Mouse (Mus musculus): ENCODE measurements at regions not wholly inside any gene's neighbourhood (a gene's known extent, or its start where the extent isn't known, plus 50 kb on each side); places are given as distances from the start of the nearest gene placed in this dataset.

- no peak for TF ChIP-seq POLR2A (IDR thresholded peaks at IDR 0.05; ENCODE audit: low read depth, low read length)
- TF ChIP-seq CTCF (conservative IDR thresholded peaks at IDR 0.05; ENCODE audit: insufficient read depth, insufficient read length, low read depth, low read length), result no peak
- Histone ChIP-seq H3K4me3 (ENCODE audit: insufficient read depth, low read depth, low read length) (no peak overlapping the region), H3K4me1 (ENCODE audit: control insufficient read depth, insufficient read depth, low read length) (no peaks in the 10 kb centered on the region), H3K36me3 (ENCODE audit: control insufficient read depth, insufficient read depth, low read length) (no peaks in the 10 kb centered on the region), H3K27ac (ENCODE audit: insufficient read depth, low read depth, low read length) (no peak overlapping the region), H3K27me3 (replicated peaks; ENCODE audit: control insufficient read depth, insufficient read depth, low read length) (no peaks in the 10 kb centered on the region)
- no peak for DNase-seq
- WGBS, result 60% methylated on average over 6 of the region's 6 CpGs
Observed at GRCm38 (mm10) chr11:42754481-42755272, 280.9 kb upstream of the Gm9972 start.

DNA sequence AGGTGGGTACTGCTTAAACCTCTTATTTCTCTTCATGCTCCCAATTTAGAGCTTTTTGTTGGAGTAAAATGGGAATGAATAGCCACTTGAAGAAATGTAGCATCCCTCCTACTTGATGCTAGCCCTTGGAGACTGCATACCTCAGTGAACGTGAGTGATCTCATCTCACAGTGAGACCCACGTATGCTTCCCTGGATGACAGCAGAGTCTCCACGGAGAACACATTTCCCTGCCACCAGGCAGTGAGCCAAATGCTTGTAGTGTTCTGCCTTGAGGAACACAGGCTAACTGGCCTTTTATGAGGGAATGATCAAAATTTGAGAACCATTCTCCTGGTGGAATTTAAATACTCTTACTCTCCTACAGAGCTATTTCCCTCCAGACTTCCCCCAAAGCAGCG is 280.1 kb upstream of the Gm9972 start:
- Histone ChIP-seq H3K4me3 (ENCODE audit: insufficient read depth, low read depth, low read length) (no peak overlapping the region), H3K27ac (ENCODE audit: insufficient read depth, low read depth, low read length) (no peak overlapping the region), H3K27me3 (replicated peaks; ENCODE audit: control insufficient read depth, insufficient read depth, low read length) (no peaks in the 10 kb centered on the region), H3K4me1 (ENCODE audit: control insufficient read depth, insufficient read depth, low read length) (no peaks in the 10 kb centered on the region), H3K36me3 (ENCODE audit: control insufficient read depth, insufficient read depth, low read length) (no peaks in the 10 kb centered on the region)
- no peak for TF ChIP-seq POLR2A (IDR thresholded peaks at IDR 0.05; ENCODE audit: low read depth, low read length)
- no peak for TF ChIP-seq CTCF (conservative IDR thresholded peaks at IDR 0.05; ENCODE audit: insufficient read depth, insufficient read length, low read depth, low read length)
- 58% methylated on average over 4 of the region's 4 CpGs for WGBS
- no peak for DNase-seq

- TF ChIP-seq POLR2A (IDR thresholded peaks at IDR 0.05; ENCODE audit: low read depth, low read length) (no peak), CTCF (conservative IDR thresholded peaks at IDR 0.05; ENCODE audit: insufficient read depth, insufficient read length, low read depth, low read length) (no peak)
- Histone ChIP-seq H3K27me3 (replicated peaks; ENCODE audit: control insufficient read depth, insufficient read depth, low read length) (no peaks in the 10 kb centered on the region), H3K4me1 (ENCODE audit: control insufficient read depth, insufficient read depth, low read length) (no peaks in the 10 kb centered on the region), H3K27ac (ENCODE audit: insufficient read depth, low read depth, low read length) (no peak overlapping the region), H3K36me3 (ENCODE audit: control insufficient read depth, insufficient read depth, low read length) (no peaks in the 10 kb centered on the region), H3K4me3 (ENCODE audit: insufficient read depth, low read depth, low read length) (no peak overlapping the region)
- DNase-seq, result no peak
Observed at GRCm38 (mm10) chr11:42765213-42765612, 270.3 kb upstream of the Gm9972 start.

DNA sequence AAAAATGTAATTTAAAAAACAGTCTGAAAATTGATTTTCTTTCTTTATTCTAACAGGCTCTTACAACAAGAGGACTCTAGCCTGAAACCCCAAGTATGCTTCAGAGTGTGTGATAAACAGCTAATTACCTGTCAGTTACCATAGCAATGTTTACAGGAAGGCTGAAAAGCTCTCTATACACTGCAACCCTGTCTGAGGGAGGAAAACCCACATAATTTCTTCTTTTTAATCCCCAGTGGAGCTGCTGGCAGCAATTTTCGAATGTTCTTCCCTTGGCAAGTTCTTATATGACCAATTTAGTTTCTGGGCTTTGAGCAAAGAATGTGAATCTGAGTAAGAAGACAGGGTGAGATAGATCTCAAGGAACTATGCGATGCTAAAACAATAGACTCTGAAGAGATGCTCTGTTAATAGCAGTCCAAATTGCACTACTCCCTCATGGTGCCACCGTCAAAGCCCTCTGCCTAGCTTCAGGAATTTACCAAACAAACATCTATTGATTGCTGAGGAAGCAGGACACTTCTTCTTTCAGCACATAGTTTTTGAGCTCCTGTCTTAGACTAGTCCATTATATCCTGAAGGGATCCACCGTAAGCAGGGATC is 260.4 kb upstream of the Gm9972 start:
- DNase-seq, result no peak
- Histone ChIP-seq H3K27ac (ENCODE audit: insufficient read depth, low read depth, low read length) (no peak overlapping the region), H3K4me1 (ENCODE audit: control insufficient read depth, insufficient read depth, low read length) (no peaks in the 10 kb centered on the region), H3K4me3 (ENCODE audit: insufficient read depth, low read depth, low read length) (no peak overlapping the region), H3K27me3 (replicated peaks; ENCODE audit: control insufficient read depth, insufficient read depth, low read length) (no peaks in the 10 kb centered on the region), H3K36me3 (ENCODE audit: control insufficient read depth, insufficient read depth, low read length) (no peaks in the 10 kb centered on the region)
- WGBS, result 62% methylated on average over 4 of the region's 4 CpGs
- TF ChIP-seq CTCF (conservative IDR thresholded peaks at IDR 0.05; ENCODE audit: insufficient read depth, insufficient read length, low read depth, low read length) (no peak), POLR2A (IDR thresholded peaks at IDR 0.05; ENCODE audit: low read depth, low read length) (no peak)

GRCm38 (mm10) chr11:42811487-42811886 is 224.1 kb upstream of the Gm9972 start:
- TF ChIP-seq POLR2A (IDR thresholded peaks at IDR 0.05; ENCODE audit: low read depth, low read length), result no peak
- no peak for TF ChIP-seq CTCF (conservative IDR thresholded peaks at IDR 0.05; ENCODE audit: insufficient read depth, insufficient read length, low read depth, low read length)
- DNase-seq, result no peak
- 64% methylated on average over 1 of the region's 1 CpGs for WGBS
- no peaks in the 10 kb centered on the region for H3K36me3 ChIP-seq (ENCODE audit: control insufficient read depth, insufficient read depth, low read length)
- H3K4me1 ChIP-seq (ENCODE audit: control insufficient read depth, insufficient read depth, low read length), result no peaks in the 10 kb centered on the region
- no peak overlapping the region for H3K4me3 ChIP-seq (ENCODE audit: insufficient read depth, low read depth, low read length)
- H3K27ac ChIP-seq (ENCODE audit: insufficient read depth, low read depth, low read length), result no peak overlapping the region
- no peaks in the 10 kb centered on the region for H3K27me3 ChIP-seq (replicated peaks; ENCODE audit: control insufficient read depth, insufficient read depth, low read length)

DNA sequence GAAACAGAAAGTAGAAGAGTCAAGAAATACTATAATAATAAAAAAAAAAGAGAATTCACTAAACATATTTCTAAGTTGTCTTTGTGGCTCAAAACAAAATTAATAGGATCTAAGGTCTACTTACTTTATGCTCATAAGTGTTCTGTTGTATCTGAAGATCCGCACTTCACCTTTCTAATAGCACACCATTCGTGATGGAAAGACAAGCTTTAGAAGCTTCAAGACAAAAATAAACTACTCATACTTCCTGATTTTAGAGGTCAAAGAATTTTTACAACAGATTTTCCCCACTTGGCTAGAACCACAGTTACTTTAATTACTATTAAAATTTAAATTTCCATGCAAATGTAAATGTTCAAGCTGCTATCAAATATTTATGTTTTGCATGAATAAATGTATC is 219.8 kb upstream of the Gm9972 start:
- DNase-seq, result no peak
- no peaks in the 10 kb centered on the region for H3K4me1 ChIP-seq (ENCODE audit: control insufficient read depth, insufficient read depth, low read length)
- H3K36me3 ChIP-seq (ENCODE audit: control insufficient read depth, insufficient read depth, low read length), result no peaks in the 10 kb centered on the region
- H3K27me3 ChIP-seq (replicated peaks; ENCODE audit: control insufficient read depth, insufficient read depth, low read length), result no peaks in the 10 kb centered on the region
- 80% methylated on average over 2 of the region's 2 CpGs for WGBS
- no peak for TF ChIP-seq POLR2A (IDR thresholded peaks at IDR 0.05; ENCODE audit: low read depth, low read length)
- no peak for TF ChIP-seq CTCF (conservative IDR thresholded peaks at IDR 0.05; ENCODE audit: insufficient read depth, insufficient read length, low read depth, low read length)
- no peak overlapping the region for H3K27ac ChIP-seq (ENCODE audit: insufficient read depth, low read depth, low read length)
- H3K4me3 ChIP-seq (ENCODE audit: insufficient read depth, low read depth, low read length), result no peak overlapping the region

DNA sequence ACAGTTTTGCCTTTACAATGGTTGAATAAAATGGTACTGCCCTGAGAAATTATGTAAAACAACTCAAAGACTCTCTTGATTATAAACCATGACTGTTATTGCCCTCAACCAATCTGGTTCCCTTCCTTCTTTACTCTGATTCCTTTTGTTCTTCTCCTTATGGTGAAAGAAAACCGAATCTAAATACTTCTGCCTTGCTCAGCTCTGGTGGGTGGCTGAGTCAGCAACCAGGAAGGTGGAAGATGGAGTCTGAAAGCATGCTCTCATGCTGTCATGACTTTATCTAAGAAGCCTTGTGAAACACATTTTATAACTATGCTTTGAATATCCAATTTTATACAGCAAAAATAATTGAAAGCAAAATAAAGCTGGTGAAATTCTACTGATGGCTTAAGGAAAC is 212.7 kb upstream of the Gm9972 start:
- H3K36me3 ChIP-seq (ENCODE audit: control insufficient read depth, insufficient read depth, low read length), result no peaks in the 10 kb centered on the region
- H3K4me3 ChIP-seq (ENCODE audit: insufficient read depth, low read depth, low read length), result no peak overlapping the region
- H3K27ac ChIP-seq (ENCODE audit: insufficient read depth, low read depth, low read length), result no peak overlapping the region
- H3K27me3 ChIP-seq (replicated peaks; ENCODE audit: control insufficient read depth, insufficient read depth, low read length), result no peaks in the 10 kb centered on the region
- WGBS, result 44% methylated on average over 1 of the region's 1 CpGs
- no peak for DNase-seq
- TF ChIP-seq POLR2A (IDR thresholded peaks at IDR 0.05; ENCODE audit: low read depth, low read length) (no peak), CTCF (conservative IDR thresholded peaks at IDR 0.05; ENCODE audit: insufficient read depth, insufficient read length, low read depth, low read length) (no peak)
- no peaks in the 10 kb centered on the region for H3K4me1 ChIP-seq (ENCODE audit: control insufficient read depth, insufficient read depth, low read length)
